Mouse (Mus musculus) subcutaneous adipose tissue, adult 2 months (tissue): Measurements from ENCODE around the gene Cnih1. TPM values are rescaled to one million over a fixed set of nuclear protein-coding genes. Genes with fewer than 3 reads are reported as not detected.

ENCODE experiments used
- polyA plus RNA-seq: library from polyadenylated mRNA; depleted of rRNA; stranded (reverse); fragments of >200 nt; gene quantifications from 2 replicates; pipeline ENCODE4 v1.2.3, GENCODE M21; 2012; ENCODE audit warnings: low replicate concordance; rRNA removed

The Cnih1 gene
- polyA plus RNA-seq, result 98.4 and 142 TPM in 2 replicates

GRCm38 (mm10) chr14:46787787-46788504 is at the start of gene Cnih1:
Gene Cnih1, minus strand, starts transcription at chr14:46788411.

GRCm38 (mm10) chr14:46831837-46832333 is 43.7 kb upstream of the Cnih1 start, which contains the start of gene Cgrrf1:
Gene Cgrrf1, plus strand, starts transcription at chr14:46832125.

GRCm38 (mm10) chr14:46821873-46822716 is 33.9 kb upstream of the Cnih1 start, which contains the start of gene Gmfb:
Gene Gmfb, minus strand, starts transcription at chr14:46822242.

GRCm38 (mm10) chr14:46760355-46761029 is 27.7 kb downstream of the Cnih1 start, which contains the start of gene Cdkn3:
Gene Cdkn3, plus strand, starts transcription at chr14:46760541.

Other genes starting within 250 kb of the Cnih1 start
- 1.1 and 2.2 TPM in 2 replicates for gene Cdkn3, start 27.9 kb downstream of the Cnih1 start, polyA plus RNA-seq
- gene Gmfb, start 33.8 kb upstream of the Cnih1 start, polyA plus RNA-seq, result 17.3 and 20.0 TPM in 2 replicates
- 21.9 and 28.1 TPM in 2 replicates for gene Cgrrf1, start 43.7 kb upstream of the Cnih1 start, polyA plus RNA-seq
- 9.3 and 23.1 TPM in 2 replicates for gene Samd4, start 94.4 kb upstream of the Cnih1 start, polyA plus RNA-seq